Mouse (Mus musculus) limb, embryonic 12.5 days (tissue): ENCODE data around the gene Gm10338. TPM values are rescaled to one million over a fixed set of nuclear protein-coding genes. Genes with fewer than 3 reads are reported as not detected.
"Not testable (repeated sequence)": the region's sequence is repeated elsewhere in the genome, so short reads cannot be mapped to it uniquely, and the experiment has no call there.

Experiments
- ATAC-seq: fragments of 200-750 bp; cut with Nextera tagmentation; 2 replicates; pipeline ENCODE4 v1.8.0; 2017; ENCODE audit warnings: low read depth, moderate TSS enrichment; ENCODE audit not compliant: insufficient number of reproducible peaks, insufficient read depth, low FRiP score, low TSS enrichment
- H3K27ac ChIP-seq: fragments of 300-500 bp; sonication (generic); 2 replicates; pipeline ENCODE4 v1.5.1; 2016; ENCODE audit warnings: mild to moderate bottlenecking, moderate library complexity
- H3K27me3 ChIP-seq: fragments of 300-500 bp; sonication (generic); 2 replicates; pipeline ENCODE4 v1.6.1; 2016; ENCODE audit warnings: mild to moderate bottlenecking, moderate library complexity
- H3K36me3 ChIP-seq: fragments of 300-500 bp; sonication (generic); 2 replicates; pipeline ENCODE4 v1.6.1; 2016; ENCODE audit warnings: mild to moderate bottlenecking, moderate library complexity
- H3K4me1 ChIP-seq: fragments of 300-500 bp; sonication (generic); replicated peaks from 2 replicates; pipeline ENCODE4 v1.6.1; 2016
- H3K4me2 ChIP-seq: fragments of 300-500 bp; sonication (generic); 2 replicates; pipeline ENCODE4 v1.6.1; 2016; ENCODE audit warnings: mild to moderate bottlenecking, moderate library complexity
- H3K4me3 ChIP-seq: fragments of 300-500 bp; sonication (generic); replicated peaks from 2 replicates; pipeline ENCODE4 v1.5.1; 2016; ENCODE audit warnings: mild to moderate bottlenecking
- H3K9ac ChIP-seq: fragments of 300-500 bp; sonication (generic); replicated peaks from 2 replicates; pipeline ENCODE4 v1.6.1; 2016; ENCODE audit warnings: mild to moderate bottlenecking, moderate library complexity
- H3K9me3 ChIP-seq: fragments of 300-500 bp; sonication (generic); 2 replicates; pipeline ENCODE4 v1.6.1; 2016; ENCODE audit warnings: mild to moderate bottlenecking, moderate library complexity
- WGBS: fragments of 180-500 bp; shearing (Covaris S2); methylation state at CpG from one replicate; pipeline ENCODE4 v1.1.7; 2016; 5-methylcytosine and 5-hydroxymethylcytosine counted together
- polyA plus RNA-seq: library from polyadenylated mRNA; unstranded; fragments of >200 nt; fragmentation: Nextera tagmentation; extraction: Ambion mirVana; gene quantifications from 2 replicates; pipeline ENCODE4 v1.2.1, GENCODE M21; 2016

Gene Gm10338
- polyA plus RNA-seq, result not detected in 2 replicates

GRCm38 (mm10) chr14:7595492-7595891 is at the start of gene Gm10338:
Gene Gm10338, minus strand, starts transcription at chr14:7595592.
- not testable (repeated sequence) for H3K9ac ChIP-seq, H3K36me3 ChIP-seq, H3K4me3 ChIP-seq, H3K27ac ChIP-seq, ATAC-seq, H3K9me3 ChIP-seq, H3K27me3 ChIP-seq, H3K4me1 ChIP-seq, H3K4me2 ChIP-seq
- WGBS, result no CpG with 5 or more reads among the region's 2 CpGs

GRCm38 (mm10) chr14:7643872-7644271 is 48.5 kb upstream of the Gm10338 start, which contains the start of gene Gm10128:
Gene Gm10128, minus strand, starts transcription at chr14:7643972.
- WGBS, result no CpG with 5 or more reads among the region's 2 CpGs
- H3K27ac ChIP-seq, ATAC-seq, H3K4me1 ChIP-seq, H3K9me3 ChIP-seq, H3K36me3 ChIP-seq, H3K9ac ChIP-seq, H3K4me2 ChIP-seq, H3K27me3 ChIP-seq, H3K4me3 ChIP-seq: not testable (repeated sequence)

- H3K27ac ChIP-seq, result not testable (repeated sequence)
- 0% methylated on average over 5 of the region's 34 CpGs for WGBS
- 0 out of 2 replicates have a peak within 1 kb of the TSS, but pooled peaks have one; percentile 44 for H3K9ac ChIP-seq
Measured at GRCm38 (mm10) chr14:7568382-7568781, 27.0 kb downstream of the Gm10338 start, which contains the start of gene Gm3558. Gene Gm3558, minus strand, starts transcription at chr14:7568566.

GRCm38 (mm10) chr14:7567890-7568289 is 27.5 kb downstream of the Gm10338 start:
- H3K9me3 ChIP-seq, ATAC-seq, H3K4me1 ChIP-seq, H3K27me3 ChIP-seq, H3K27ac ChIP-seq, H3K36me3 ChIP-seq: not testable (repeated sequence)
- WGBS, result 0% methylated on average over 18 of the region's 27 CpGs
- 0 out of 2 replicates have a peak overlapping the region, but pooled peaks have one; percentile 44 for H3K9ac ChIP-seq
- H3K4me3 ChIP-seq, result peak overlapping the region; percentile 45
- peak overlapping the region; percentile 72 for H3K4me2 ChIP-seq

More at GRCm38 (mm10) chr14:7568382-7568781, 27.0 kb downstream of the Gm10338 start, which contains the start of gene Gm3558:
- Histone ChIP-seq H3K4me2 (peak within 1 kb of the TSS; percentile 72), H3K4me3 (peak within 1 kb of the TSS; percentile 45)
- not testable (repeated sequence) for ATAC-seq, H3K27me3 ChIP-seq, H3K4me1 ChIP-seq, H3K9me3 ChIP-seq, H3K36me3 ChIP-seq

- not testable (repeated sequence) for H3K4me3 ChIP-seq, H3K4me2 ChIP-seq, H3K36me3 ChIP-seq, H3K9me3 ChIP-seq, H3K4me1 ChIP-seq, H3K9ac ChIP-seq, ATAC-seq, H3K27ac ChIP-seq, H3K27me3 ChIP-seq
- WGBS, result 0% methylated on average over 6 of the region's 9 CpGs
Measured at GRCm38 (mm10) chr14:7567266-7567665, 28.1 kb downstream of the Gm10338 start.

Other genes starting within 250 kb of the Gm10338 start
- not detected in 2 replicates for gene Gm8374, start 230.5 kb downstream of the Gm10338 start, polyA plus RNA-seq
- gene Gm3755, start 144.7 kb downstream of the Gm10338 start, polyA plus RNA-seq, result not detected in 2 replicates
- gene Gm3752, start 111.8 kb downstream of the Gm10338 start, polyA plus RNA-seq, result 0.59 and 1.4 TPM in 2 replicates
- gene Gm3558, start 27.0 kb downstream of the Gm10338 start, polyA plus RNA-seq, result 0.35 and 0.49 TPM in 2 replicates
- gene Gm10128, start 48.4 kb upstream of the Gm10338 start, polyA plus RNA-seq, result not detected in 2 replicates
- not detected in 2 replicates for gene Gm26661, start 196.0 kb upstream of the Gm10338 start, polyA plus RNA-seq
- 56.7 and 61.9 TPM in 2 replicates for gene Flnb, start 222.4 kb upstream of the Gm10338 start, polyA plus RNA-seq